Mouse (Mus musculus): ENCODE measurements around the gene Tenm4.

DNA sequence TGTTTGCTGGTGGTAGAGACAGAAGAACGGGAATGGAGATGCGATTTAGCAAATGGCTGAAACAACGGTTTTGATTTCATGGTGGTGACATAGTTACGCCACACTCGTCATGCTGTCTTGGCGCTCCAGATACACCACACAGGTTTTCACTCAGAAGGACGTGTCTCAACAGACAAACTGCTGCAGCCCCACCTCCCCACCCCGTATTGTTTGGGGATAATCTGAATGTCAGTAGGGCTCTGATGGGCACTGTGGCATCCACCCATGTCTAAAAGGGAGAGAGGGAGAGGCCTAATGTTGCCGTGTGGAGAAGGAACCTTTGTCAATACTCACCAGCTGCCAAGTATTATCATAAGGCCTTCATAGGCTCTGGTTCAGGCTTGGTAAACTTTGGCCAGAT lies 14.4 kb downstream of the Tenm4 start:
- TF ChIP-seq CTCF (IDR thresholded peaks at IDR 0.05; ENCODE audit: low read depth), result no peak
- no peak for TF ChIP-seq EP300 (IDR thresholded peaks at IDR 0.05; ENCODE audit: low read depth)

Measured in heart, postnatal 0 days (tissue).